Mouse (Mus musculus) cerebellum, adult 9-10 months (tissue): ENCODE results near the gene Inpp4a.

Source experiments
- DNase-seq: peaks from one replicate; pipeline ENCODE4 v3.0.0; 2022

Gene Inpp4a

DNA sequence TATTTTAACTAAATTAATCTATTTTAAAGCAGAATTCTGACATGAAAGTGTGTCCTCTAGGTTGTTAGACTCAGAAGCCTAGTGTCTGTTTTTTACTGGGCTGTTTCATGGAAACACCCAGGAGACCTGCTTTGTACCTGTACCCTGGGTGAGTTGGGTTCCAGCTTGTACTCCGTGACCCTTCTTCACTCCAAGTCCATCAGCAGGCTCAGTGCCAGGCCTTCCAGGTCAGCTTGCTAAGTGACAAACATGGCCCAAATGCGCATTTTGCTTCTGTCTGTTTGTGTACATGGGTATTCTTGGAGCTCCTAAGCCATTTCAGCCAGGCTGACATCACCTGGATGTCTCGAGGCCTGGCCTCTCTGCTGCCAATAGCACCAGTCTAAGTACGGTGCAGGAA lies 23.5 kb downstream of the Inpp4a start:
- peak; percentile 60 for DNase-seq

DNA sequence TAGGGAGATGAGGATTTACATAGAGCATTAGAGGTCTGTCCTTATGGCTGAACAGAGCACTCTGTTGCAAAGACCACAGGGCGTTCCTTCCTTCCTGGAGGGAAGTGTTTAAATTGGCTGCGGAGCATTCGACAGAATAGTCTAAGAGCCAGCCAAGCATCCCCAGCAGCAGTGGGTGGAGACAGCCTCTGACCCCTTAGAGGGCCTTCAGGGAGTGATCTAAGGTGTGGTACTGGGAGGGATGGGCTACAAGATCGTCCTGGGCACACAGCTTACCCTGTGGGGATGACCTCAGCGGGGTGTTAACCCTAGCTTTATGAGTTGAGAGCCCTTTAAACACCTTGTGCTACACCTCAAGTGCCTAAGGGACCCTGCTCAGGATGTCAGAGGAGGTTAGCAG lies 24.9 kb downstream of the Inpp4a start:
- no peak for DNase-seq

DNA sequence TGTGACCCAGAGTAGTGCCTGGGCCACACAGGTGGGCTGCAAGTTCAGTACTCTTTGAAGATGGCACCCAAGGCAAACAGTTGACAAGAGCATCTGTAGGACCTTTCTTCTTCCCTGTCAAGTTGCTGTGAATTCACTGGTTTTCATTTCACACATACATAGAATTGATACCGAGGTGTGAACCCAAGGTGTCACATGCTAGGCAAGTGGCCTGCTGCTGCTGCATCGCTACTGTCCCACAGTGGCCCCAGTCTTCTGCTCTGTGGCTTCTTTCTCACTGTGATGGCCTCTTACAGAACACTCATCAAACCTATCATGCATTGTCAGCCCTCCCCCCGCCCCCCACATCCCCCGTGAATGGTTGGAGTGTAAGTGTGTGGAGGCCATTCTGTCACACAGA lies 27.6 kb downstream of the Inpp4a start:
- no peak for DNase-seq

DNA sequence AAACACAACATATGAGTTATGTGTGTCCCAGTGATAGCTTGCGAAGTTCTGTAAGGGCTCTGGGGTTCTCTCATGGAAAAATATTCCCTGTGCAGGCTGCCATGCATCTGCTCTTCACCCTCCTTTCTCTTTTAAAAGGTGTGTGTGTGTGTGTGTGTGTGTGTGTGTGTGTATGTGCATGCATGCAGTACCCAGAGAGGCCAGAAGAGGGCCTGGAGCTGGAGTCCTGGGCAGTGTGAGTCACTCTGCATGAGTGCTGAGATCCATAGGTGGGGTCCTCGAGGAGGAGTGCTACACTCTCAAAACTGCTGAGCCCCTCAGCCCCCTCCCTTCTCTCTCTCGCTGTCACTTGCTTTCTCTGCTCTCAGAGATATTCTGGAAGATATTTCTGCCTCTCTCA lies 29.5 kb downstream of the Inpp4a start:
- DNase-seq: no peak

DNA sequence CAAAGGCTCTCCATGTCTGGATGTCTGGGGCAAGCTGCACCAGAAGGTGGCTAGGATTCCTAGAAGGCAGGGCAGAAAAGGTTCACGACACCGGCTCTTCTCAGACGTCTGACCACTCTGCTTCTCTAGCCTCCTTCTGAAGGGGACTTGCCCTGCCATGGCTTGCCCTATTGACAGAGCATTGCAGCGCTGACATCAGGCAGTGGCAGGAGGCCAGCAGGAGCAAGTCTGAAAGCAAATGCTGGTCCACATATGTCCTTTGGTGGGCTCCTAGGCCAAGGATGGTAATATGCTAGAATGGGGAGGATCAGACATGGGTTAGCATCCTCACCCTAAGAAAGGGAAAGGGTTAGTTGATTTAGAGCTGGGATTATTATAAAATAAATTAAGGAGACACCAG lies 30.2 kb downstream of the Inpp4a start:
- DNase-seq: no peak

DNA sequence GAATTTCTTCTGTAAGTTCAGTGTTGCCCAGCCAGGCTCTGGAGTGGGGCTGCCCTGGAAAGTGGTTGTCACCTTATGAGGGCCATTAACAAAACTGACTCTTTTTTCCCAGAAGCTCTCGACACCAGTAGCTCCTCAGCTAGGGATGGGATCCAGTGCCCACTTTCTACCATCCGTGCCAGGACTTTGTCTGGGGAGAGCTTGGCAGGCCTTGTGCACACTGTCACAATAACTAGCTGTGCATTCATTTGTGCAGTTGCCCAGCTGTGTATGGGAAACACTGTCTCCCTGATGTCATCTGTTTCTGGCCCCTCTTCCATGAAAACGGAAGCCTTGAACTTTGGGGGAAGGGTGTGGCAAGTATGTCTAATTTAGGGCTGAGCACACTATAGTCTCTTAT lies 33.1 kb downstream of the Inpp4a start:
- no peak for DNase-seq

DNA sequence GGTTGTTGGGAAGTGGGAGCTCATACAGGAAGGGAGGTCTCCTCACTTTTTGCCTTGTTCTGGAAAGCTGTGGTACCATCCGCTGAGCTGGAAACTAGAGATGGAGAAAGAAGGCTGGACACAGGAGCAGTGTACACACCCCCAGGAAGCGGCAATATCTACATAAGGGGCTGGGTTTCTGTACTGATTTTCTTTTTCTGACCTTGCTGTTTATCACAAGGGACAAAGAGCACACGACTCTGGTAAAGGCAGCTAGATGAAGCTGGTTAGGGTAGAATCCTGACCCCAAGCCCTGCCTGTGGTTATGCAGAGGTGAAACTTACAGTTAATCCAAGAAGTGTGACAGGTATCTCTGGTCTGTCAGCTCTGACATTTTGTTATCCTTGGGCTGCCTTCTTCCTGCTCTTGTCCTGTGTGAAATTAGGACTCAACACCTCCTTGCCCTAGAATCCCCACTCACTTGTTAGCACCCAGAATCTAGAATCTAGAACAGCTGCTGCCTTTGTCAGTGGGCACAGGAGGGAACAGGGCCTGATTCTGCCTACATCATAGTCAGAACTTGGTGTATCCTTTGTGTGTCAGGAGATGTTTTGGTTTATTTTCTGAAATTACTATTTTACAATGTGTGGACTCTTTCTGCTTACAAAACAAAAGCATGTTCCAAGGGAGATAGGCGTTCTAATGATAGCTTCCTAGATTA lies 34.2 kb downstream of the Inpp4a start:
- DNase-seq: no peak

DNA sequence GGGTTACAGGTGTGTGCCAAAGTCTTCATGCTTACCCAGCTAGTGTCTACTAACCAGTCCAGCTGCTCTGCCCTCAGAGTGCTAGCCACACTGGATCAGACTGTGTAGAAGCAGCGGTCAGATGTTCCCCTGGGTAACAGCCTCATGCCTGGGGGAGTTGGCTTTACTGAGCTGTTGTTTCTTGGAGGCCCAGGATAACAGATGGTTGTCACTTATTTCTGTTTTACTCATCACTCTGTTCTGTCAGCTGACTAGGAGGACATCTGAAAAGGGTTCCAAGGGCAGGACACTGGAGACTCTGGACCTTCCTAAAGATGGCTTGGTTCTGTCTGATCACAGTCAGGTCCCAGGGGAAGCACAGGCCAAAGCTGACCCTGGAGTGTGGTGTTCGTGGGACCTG lies 36.4 kb downstream of the Inpp4a start:
- no peak for DNase-seq

DNA sequence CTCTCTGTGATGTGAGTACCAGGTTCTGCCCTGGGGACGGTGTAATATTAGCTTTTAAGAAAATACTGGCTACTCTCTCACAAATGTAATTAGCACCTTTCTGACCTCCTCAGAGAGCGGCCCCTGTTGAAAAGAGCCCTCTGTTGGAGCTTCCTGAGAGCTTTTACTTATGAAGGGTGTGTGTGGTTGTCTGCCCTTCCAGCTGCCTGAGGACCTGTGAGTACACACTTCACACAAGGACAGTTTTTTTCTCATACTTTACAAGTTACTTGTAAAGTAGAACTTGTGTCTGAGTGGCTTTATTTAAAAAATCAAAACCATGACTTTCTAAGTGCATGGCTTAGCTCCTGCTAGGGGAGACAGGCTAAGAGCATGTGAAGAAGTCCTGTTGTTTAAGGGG lies 37.1 kb downstream of the Inpp4a start:
- DNase-seq: no peak

DNA sequence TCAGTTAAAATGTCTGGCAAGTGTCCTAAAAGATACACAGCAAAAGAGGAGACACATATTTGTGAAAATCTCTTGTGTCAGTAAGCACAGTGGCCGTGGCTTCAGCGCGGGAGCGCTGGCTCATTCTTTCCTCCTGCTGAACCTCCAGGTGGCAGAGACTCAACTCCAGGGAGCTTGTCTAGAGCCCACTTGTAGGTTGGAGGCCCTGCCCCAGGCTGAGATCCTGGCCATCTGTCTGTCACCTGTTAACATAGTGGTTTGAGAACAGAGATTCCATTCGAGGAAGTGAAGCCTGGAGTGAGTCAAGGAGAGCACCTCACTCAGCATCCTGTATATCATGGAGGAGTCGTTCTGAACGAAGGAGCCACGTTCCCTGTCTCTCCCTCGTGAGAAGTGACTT lies 37.6 kb downstream of the Inpp4a start:
- peak; percentile 74 for DNase-seq

DNA sequence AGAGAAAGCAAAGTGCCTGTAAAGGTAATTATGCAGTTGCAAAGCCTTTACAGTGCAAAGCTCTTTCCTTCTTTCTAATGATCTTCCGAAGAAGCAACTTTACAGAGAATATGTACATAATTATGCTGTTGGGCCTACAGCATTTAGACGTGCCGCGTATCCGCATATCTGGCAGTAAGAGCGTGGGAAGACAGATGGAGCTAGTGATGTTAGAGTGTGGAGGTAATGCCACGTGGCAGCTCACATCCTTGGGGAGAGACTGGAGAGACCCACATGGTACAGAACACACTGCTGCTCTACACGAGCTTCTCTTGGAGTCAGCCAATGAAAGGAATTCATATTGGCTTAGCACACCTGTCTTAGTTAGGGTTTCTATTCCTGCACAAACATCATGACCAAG lies 39.5 kb downstream of the Inpp4a start:
- DNase-seq: no peak

DNA sequence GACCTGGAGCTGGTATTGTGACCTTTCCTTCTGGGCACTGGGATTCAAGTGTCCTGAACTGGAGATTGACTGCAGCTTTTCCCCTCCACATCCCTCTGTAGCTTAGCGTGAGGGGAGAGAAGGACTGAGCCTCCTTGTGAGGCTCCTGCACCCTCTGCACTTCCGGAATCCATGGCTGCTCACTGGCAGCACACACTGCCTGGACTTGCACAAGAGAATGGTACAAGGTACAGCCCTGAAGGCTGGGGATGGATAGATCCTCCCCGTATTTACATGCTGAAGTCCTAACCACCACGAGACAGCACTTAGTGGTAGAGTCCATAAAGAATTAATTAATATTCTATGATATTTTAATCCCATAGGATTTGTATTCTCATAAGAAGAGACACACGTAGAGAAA lies 41.7 kb downstream of the Inpp4a start:
- no peak for DNase-seq

DNA sequence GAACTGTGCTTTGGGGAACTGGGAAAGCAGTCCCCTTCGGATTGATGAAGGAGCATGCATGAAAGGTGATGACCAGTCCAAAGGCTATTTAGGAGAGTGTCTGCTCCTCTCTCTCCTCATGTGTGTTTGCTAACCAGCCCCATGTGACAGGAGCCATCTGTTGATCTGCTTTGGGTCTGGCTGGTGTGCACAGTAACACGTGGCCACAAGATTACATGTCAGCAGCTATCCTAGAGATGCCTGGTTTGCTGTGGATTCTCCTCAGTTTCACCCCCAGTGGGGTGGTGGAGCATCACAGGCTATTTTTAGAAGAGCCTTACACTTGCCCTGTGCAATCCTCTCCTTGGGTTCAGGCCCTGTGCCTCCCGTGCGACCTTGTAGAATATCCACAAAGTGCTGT lies 42.2 kb downstream of the Inpp4a start:
- DNase-seq: peak; percentile 81

DNA sequence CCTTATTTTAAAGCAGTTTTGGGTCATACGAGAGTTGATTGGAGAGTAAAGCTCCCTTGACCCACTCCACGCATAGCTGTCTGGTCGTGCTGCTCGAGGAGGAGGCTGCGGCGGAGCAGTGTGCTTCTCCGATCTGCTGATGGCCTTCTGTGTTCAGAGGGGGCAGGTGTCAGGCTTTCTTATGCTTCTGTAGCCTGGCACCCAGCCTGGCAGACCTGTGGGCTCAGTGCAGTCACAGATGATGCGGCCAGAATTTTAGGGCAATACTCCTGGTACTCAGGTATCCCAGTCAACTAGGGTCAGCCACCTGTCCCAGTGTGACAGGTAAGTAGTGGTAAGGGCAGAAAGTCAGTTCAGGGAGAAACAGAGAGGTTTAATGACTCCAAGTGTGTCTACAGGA lies 42.9 kb downstream of the Inpp4a start:
- no peak for DNase-seq

DNA sequence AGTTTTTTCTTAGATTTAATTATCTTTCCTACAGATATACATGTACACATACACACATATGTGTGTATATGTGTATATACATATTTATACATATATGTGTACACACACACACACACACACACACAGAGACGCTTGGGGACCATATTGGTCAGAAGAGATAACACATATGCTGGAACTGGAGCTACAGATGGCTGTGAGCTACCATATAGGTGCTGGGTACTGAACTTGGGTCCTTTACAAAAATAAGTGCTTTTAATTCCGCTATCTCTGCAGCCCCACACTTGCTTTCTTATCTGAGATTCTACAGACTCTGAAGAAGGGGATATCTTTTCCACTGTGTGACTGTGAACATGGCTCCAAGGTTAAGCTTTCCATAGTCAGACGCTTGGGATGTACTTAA lies 43.6 kb downstream of the Inpp4a start:
- DNase-seq: no peak

DNA sequence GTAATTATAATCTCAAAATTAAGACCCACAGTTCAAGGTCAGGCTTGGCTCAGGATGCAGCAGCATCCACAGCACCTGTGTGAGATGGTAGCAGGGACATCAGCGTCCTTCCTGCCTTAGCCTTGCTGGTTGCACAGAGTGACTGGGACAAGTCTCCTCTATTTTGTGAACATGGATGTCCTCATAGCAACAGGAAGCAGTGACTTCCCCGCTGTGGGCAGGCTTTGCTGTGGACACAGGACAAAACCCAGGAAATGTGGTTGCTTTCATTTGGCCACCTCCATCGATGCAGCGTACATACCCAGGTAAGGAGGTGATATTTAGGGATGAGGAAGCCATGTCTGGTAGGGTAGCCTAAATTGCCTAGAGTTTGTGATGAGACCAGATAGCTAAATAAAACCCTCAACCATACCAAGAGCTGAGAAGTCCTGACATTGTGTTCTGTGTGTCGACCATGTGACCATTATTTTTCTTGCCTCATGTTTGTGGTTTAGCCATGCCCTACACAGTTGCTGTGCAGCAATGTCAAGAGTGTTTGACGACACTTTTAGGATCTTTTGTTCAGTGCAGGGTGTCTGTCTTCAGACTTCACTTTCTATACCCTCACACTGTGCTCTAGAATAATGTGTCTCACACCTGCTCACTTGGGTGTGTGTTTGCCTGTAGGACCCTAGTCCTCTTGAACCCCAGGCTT lies 44.7 kb downstream of the Inpp4a start:
- no peak for DNase-seq

DNA sequence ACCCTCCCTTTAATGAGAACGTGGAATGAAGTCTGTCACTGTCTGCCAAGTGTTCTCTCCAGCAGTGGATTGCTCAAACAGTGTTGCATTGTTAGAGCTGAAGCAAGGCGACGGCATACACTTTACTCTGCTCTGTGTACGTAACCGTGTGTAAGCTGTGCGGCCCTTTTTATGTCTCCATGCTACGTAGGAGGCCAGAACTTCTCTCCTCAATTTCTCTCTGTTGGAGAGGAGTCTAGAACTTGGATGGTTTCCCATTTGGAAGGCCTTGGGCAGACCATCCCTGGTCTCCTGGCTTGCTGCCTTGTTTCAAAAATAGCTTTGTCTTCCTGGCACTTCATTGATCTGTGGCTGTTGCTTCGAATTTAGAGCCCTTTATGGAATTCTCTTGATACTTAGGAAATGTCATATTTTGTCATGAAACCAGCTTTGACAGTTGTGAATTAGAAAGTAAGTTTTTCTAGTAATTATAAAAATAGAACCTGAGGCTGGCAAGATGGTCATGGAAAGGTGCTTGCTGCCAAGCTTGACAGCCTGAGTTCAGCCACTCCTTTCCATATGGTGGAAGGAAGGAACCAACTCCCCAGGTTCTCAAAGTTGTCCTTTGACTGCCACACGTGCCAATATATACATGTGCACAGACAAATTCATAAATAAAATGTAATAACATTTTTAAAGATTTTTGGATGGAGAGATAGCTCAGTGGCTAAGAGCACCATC lies 47.9 kb downstream of the Inpp4a start:
- peak; percentile 96 for DNase-seq

DNA sequence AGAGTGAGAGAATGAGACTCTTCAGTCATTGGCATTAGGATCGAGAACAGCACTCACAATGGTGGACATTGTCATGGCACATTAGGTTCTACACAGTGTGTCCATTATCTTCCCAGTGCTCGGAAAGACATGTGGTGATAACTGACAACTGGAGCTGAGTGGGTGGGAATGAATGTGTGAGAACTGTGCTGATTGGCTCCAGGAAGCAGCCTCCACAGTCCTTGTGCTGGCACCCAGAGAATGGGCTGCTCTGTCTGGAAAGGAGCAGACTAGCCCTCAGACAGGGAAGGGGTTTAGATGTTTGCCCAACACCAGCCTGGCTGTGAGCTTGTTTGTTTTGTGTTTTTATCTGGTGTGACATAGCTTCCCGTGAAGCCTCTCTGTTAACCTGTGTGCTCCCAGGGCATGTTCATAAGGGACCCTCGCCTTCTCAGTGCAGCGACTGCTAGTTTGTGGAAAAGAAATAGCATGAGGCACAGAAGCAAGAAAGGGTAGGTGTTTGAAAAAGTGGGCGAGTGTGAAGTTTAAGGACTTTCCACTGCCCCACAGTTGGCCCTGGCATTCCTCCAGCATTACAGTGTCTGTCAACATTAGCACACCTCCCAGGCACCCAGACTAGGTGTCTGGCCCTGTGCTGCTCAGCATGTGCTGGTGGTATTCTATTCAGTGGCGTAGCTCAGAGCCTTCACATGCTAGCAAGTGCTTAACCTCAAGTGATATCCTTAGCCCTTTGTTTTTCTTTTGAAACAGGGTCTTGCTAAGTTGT lies 51.4 kb downstream of the Inpp4a start:
- no peak for DNase-seq

DNA sequence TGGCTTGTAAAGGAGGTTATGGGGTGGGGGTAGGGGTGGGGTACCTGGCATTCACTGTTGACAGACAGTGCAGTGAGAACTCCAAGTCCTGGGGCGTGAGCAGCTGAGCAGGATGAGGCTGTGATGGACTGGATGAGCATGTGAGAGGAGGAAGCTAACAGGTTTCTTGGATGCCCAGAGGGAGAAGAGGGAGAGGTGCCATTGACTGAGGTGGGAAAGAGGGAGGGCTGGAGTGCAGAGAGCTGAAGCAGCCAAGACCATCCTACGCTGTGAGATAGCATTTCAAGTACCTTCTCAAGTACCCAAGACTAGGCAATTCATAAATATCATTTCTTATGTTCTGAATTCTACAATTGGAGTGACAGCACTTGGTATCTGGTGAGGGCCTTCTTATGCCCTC lies 52.3 kb downstream of the Inpp4a start:
- DNase-seq: no peak

DNA sequence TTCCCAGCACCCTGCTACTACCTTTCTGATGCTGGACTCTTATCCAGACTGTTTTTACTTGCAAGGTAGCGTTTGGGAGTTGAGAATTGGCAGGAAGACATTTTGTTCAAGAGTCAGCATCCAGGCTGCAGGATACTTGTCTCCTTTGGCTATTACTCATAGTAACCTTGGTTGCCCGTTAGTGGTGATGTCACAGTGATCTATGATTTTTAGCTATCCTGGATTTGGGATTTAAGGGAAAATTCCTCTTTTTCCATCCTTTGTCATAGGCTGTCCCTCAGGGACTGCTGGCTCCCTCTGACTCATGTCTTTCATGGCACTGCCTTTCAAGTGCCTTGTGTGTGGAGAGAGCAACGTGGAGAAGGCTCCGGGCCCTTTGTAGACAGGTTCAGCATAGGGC lies 53.8 kb downstream of the Inpp4a start:
- DNase-seq: no peak

DNA sequence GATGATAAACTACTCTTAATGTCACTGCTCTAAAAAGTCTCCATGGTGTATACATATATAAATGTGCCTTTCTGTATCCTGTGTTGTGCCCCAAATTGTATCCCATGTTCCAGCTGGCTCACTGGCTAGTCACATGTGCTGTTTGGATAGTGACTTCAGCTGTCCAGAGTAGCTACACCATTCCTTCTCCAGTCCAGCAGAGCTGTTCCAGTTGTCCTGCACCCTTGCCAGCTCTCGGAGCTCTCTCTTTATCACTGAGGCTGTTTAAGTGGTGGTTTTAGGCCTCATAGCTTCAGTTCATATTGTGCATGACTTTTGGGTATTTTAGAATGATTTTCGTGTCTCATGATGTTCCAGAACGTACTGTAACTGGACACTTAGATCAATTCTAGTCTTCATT lies 55.8 kb downstream of the Inpp4a start:
- no peak for DNase-seq

DNA sequence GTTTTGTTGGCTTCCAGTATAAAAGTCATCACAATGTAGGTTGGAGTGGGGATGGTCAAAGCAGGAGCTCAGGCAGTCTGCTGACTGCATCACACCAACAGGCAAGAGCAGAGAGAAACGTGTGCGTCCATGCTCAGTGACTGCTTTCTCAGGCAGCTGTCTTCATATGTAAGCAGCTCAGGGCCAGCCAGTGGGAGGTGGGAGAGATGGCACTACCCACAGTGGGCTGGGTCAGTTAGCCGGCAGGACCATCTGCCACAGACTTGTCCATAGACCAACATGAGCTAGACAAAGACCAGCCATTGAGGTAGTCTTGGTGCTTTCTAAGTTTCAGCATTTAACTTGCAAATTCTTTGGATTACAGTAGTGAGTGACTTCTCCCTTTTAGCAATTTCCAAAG lies 56.6 kb downstream of the Inpp4a start:
- no peak for DNase-seq

DNA sequence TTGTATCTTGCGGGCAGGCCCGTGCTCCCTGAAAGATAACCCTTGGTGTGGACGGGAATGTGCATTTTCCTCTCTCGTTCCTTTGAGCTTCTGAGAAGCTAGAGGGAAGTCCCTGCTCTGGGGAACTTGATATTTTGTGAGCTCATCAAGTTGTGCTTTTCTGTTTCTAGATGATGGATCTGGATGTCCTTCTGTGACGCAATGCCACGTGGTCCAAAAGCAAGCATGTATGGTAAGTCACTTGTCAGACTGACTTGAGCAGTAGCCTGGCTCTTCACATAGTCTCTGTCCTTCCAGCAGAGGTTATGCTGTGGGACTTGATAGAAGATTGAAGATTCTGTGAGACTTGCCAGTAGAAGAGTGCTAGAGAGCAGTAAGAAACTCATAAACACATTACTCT lies 57.5 kb downstream of the Inpp4a start:
- DNase-seq: no peak

DNA sequence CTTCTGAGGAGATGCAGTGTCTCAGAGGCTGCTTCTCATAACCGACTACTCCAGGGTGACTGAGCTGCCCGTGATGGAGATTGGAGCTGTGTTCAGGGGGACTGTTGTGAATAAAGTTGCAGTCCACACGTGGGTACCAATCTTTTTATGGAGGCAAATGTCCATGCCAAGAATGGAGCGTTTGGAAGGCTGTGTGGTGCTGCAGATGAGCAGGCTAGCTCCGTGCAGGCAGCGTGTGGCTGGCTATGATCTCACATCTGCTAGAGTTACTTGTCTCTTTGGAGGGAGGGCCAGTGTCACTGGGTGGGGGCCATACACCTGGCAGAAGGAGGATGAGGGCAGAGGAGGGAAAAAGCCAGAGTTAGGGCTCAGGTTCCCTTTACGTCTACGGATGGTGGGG lies 59.0 kb downstream of the Inpp4a start:
- DNase-seq: no peak
